Mouse (Mus musculus): ENCODE data around the gene Coq3. TPM values are rescaled to one million over a fixed set of nuclear protein-coding genes. Genes with fewer than 3 reads are reported as not detected.

The Coq3 gene
- 10 to 100 TPM; 28.4 to 29.0 TPM for total RNA-seq (2021)

- intact Hi-C loops (cut with DNase I), result no loop called here
- peak; percentile 87 to 88 for DNase-seq
Measured at GRCm38 (mm10) chr4:21879565-21880220, at the start of gene Coq3. Gene Coq3, plus strand, starts transcription at chr4:21879673.

DNA sequence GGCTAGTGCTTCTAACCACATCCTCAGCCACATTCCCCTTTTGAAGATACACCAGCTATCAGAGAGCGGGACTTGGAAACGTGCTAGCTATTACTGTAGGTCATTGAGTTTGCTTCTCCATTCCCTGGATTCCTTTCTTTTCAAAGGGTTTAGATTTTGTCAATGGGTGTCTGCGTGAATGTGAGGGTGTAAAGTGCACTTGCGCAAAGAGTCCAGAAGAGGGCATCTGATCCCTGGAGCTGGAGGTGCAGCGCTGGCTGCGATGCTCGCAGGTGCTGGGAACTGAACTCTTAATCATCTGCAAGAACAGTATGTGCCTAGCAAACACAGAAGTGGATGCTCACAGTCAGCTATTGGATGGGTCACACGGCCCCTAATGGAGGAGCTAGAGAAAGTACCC is 46.6 kb upstream of the Coq3 start:
- intact Hi-C loops (cut with DNase I), result no loop called here
- no peak for DNase-seq

DNA sequence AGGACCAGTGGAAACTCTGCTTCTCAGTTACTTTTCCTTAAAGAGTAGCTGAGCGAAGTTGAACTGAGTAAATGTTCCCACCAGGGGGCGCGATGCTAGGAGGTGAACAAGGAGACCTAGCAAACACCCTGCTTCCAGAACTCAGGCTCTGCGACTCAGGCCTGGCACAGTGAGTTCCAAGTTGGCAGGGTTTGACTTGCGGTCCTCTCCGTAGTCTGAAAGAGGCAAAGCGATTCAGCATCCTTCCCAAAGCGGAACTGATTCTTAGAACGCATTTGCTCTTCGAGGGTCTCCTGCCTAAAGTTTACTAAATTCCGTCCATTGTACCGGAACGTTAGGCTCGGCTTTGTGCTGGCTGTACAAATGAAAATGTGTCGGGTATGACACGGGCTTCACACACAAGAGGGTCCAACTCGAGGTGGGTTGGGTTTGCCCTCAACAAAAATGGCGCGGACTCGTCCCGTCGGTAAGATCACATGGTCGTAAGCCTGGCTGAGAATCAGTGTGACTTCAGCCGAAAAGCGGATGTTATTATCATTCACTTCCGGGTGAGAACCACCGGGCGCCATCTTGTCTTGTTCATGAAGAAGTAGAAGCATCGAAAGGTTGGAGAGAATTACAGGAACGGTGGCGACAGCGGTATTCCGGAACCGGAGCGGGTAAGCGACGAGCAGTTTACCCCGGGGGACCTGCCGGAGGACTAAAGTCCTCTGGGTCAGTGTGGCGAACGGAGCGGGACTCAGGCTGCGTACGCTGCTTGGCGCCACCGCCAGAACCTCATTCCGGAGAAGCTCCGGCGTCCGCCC is 31.8 kb upstream of the Coq3 start, which contains the start of gene Pnisr:
Gene Pnisr, plus strand, starts transcription at position 103 of the 806 bp plus-strand sequence.
- intact Hi-C loops (cut with DNase I), result loop anchor here (1.0 to 5.0 kb wide), 3 partner anchors 85 to 143 kb away; partner anchors contain the start of gene Faxc
- peak; percentile 95 to 97 for DNase-seq

DNA sequence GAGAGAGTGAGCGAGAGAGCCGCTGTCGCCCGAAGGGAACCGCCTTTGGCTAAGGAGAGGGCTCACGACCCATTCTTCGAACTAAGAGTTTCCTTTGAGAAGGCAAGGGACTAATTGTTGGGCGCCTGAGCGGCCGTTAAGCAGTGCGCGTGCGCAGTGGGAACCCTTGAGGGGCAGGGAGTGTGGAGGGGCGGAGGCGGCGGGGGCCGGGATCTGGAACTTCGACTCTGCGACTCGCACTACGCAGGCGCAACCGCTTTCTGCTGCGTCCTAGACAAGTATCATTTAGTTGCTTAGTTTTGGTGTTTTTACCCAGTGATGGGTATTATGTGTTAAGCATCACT is 31.2 kb upstream of the Coq3 start:
- intact Hi-C loops (cut with DNase I), result loop anchor here (5.0 kb wide), 1 partner anchor 84 kb away; the partner anchor contains the start of gene Faxc
- peak; percentile 94 for DNase-seq

- intact Hi-C loops (cut with DNase I), result no loop called here
- DNase-seq, result no peak
Measured at GRCm38 (mm10) chr4:21857481-21857880, 22.0 kb upstream of the Coq3 start.

GRCm38 (mm10) chr4:21865226-21865625 is 14.2 kb upstream of the Coq3 start:
- no peak for DNase-seq
- intact Hi-C loops (cut with DNase I), result no loop called here

- DNase-seq, result no peak
- intact Hi-C loops (cut with DNase I), result no loop called here
Measured at GRCm38 (mm10) chr4:21878776-21879175, 697 bp upstream of the Coq3 start.

- intact Hi-C loops (cut with DNase I), result no loop called here
Measured at GRCm38 (mm10) chr4:21882806-21883205, 3.3 kb downstream of the Coq3 start.

GRCm38 (mm10) chr4:21885831-21886230 is 6.4 kb downstream of the Coq3 start:
- intact Hi-C loops (cut with DNase I), result no loop called here
- DNase-seq, result no peak

More at GRCm38 (mm10) chr4:21882806-21883205, 3.3 kb downstream of the Coq3 start:
- no peak for DNase-seq

DNA sequence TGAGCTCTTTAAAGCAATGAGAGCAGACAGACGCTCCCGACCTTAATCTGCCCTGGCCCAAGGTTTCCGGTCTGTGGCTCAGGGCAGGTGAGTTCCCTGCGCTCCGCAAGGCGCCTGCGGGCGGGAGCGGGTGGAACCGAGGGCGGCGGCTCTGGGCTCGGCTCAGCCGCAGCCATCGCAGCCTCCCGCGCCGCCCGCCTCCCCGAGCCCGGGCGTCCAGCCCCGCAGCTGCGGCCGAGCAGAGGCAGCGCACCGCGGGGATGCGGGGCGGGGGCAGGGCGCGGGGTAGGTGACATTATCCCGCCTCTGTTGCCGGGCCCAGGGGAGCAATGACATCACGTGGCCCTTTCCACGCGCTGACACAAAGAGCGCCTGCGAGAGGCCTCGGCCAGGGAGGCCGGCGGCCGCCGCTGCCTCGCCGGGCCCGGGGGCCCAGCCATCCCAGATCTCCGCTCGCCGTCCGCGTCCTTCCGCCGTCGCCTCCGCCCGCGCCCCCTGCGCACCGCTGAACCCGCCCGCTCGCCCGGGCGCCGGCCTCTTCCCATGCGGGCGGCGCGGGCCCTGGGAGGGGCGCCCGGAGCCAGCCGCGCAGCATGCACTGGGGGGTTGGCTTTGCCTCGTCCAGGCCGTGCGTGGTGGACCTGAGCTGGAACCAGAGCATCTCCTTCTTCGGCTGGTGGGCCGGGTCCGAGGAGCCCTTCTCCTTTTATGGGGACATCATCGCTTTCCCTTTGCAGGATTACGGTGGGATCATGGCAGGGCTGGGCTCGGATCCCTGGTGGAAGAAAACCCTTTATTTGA is 51.7 kb downstream of the Coq3 start, which contains the start of gene Faxc:
Gene Faxc, plus strand, starts transcription at position 359 of the 801 bp plus-strand sequence.
- intact Hi-C loops (cut with DNase I), result loop anchor here (5.0 kb wide), 1 partner anchor 84 kb away; the partner anchor contains the start of gene Pnisr
- DNase-seq, result peak; percentile 42 to 45

DNA sequence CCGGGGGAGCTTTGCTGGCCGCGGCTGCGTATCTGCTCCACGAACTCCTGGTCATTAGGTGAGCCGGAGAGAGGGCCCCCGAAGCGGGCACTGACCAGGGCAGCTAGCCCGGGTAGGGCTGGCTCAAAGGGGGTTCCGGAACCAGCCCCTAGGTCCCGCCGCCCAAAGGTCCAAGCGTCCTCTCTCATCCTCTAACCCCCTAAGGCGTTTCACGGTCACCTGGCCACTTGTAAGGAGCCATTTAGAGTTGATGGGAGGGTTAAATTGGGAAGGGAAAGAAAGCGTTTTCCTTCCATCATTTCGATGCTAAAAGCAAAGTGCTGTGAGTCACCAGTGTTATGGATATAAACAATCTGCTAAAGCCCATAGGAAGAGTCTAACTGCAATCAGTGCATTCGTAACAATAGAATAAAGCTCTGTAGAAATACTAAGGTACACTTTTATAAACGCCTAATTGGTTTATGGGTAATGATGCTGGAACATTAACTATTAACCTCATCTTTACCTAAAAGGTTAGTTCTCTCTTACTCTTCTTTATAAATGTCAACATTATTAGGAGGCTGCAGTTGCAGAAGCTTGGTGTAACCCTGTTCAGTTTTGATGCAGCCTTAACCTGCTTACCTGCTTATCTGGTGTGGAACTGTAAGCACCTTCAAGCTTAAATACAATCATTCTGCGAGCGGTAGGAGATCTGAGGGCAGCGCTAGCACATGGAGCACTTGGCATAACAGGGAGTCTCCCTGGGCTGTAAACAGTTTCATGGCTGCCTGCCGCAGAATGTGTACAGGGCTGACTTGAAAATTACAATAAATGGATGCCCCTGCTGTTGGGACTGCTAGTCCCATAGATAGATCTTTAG is 52.5 kb downstream of the Coq3 start:
- intact Hi-C loops (cut with DNase I), result loop anchor here (5.0 kb wide), 1 partner anchor 85 kb away; the partner anchor contains the start of gene Pnisr
- DNase-seq, result no peak

GRCm38 (mm10) chr4:21935378-21935777 is 55.9 kb downstream of the Coq3 start:
- intact Hi-C loops (cut with DNase I), result no loop called here
- DNase-seq, result no peak

DNA sequence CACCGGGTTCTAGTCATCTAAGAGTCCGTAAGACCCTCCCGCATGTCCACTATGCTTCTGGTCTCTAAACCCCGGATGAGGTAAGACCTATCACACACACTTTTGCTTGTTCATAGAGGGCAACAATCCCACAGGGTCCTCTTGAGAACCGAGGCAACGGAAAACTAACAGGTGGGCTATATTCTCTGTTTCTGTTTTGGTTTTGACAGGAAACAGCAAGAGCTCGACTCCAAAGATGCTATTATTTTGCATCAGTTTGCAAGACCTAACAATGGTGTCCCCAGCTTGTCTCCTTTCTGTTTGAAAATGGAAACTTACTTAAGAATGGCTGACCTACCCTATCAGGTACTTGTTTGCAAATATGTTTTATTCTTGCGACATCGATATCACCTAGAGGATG is 57.0 kb downstream of the Coq3 start:
- intact Hi-C loops (cut with DNase I), result no loop called here
- DNase-seq, result no peak

GRCm38 (mm10) chr4:21937890-21938289 is 58.4 kb downstream of the Coq3 start:
- intact Hi-C loops (cut with DNase I), result no loop called here
- no peak for DNase-seq

GRCm38 (mm10) chr4:21944672-21945071 is 65.2 kb downstream of the Coq3 start:
- intact Hi-C loops (cut with DNase I), result no loop called here
- no peak for DNase-seq

GRCm38 (mm10) chr4:21951444-21951843 is 72.0 kb downstream of the Coq3 start:
- DNase-seq, result peak; percentile 29 to 44
- intact Hi-C loops (cut with DNase I), result no loop called here

- intact Hi-C loops (cut with DNase I), result loop anchor here (1.0 kb wide), 1 partner anchor 105 kb away; the partner anchor contains the start of gene Pnisr
- no peak for DNase-seq
Measured at GRCm38 (mm10) chr4:21952255-21952654, 72.8 kb downstream of the Coq3 start.

- intact Hi-C loops (cut with DNase I), result no loop called here
- peak; percentile 26 to 63 for DNase-seq
Measured at GRCm38 (mm10) chr4:21957570-21958321, 78.3 kb downstream of the Coq3 start.

Data from heart, postnatal 10 days (tissue).